Mouse (Mus musculus) spleen, postnatal 36 days (tissue): ENCODE measurements around the gene Cpsf4.
"Not testable (repeated sequence)": the region's sequence is repeated elsewhere in the genome, so short reads cannot be mapped to it uniquely, and the experiment has no call there.

Experiments
- DNase-seq, 2 experiments: peaks; one replicate each; pipeline ENCODE4 v3.0.0; 2022; ENCODE audit warnings: low spot score in 2 of 2, mixed read lengths in 1 of 2

Cpsf4 gene

GRCm38 (mm10) chr5:145185244-145185643 is 18.2 kb downstream of the Cpsf4 start:
- DNase-seq, result no peak

- DNase-seq, result no peak
These were observed 22.4 kb downstream of the Cpsf4 start for GRCm38 (mm10) chr5:145189416-145189815.

- DNase-seq, result no peak
These were observed 23.4 kb downstream of the Cpsf4 start for GRCm38 (mm10) chr5:145190373-145190772.

- peak; percentile 90 to 91 for DNase-seq
These were observed 24.1 kb downstream of the Cpsf4 start for GRCm38 (mm10) chr5:145190875-145191798.

- no peak for DNase-seq
These were observed 24.9 kb downstream of the Cpsf4 start, which contains the start of gene Atp5j2 for GRCm38 (mm10) chr5:145191962-145192361. Gene Atp5j2, minus strand, starts transcription at chr5:145192062.

GRCm38 (mm10) chr5:145200387-145200786 is 33.4 kb downstream of the Cpsf4 start:
- no peak for DNase-seq

GRCm38 (mm10) chr5:145201321-145201991 is 34.4 kb downstream of the Cpsf4 start, which contains the start of gene Zkscan14:
Gene Zkscan14, minus strand, starts transcription at chr5:145201868.
- peak; percentile 85 to 88 for DNase-seq

GRCm38 (mm10) chr5:145202446-145202845 is 35.4 kb downstream of the Cpsf4 start:
- DNase-seq, result no peak

GRCm38 (mm10) chr5:145203936-145204691 is 37.1 kb downstream of the Cpsf4 start, which contains the start of gene Zkscan5:
Gene Zkscan5, plus strand, starts transcription at chr5:145204562.
- peak; percentile 97 for DNase-seq

- DNase-seq, result no peak
These were observed 38.0 kb downstream of the Cpsf4 start for GRCm38 (mm10) chr5:145205041-145205440.

- no peak for DNase-seq
These were observed 40.4 kb downstream of the Cpsf4 start for GRCm38 (mm10) chr5:145207385-145207784.

GRCm38 (mm10) chr5:145207954-145208353 is 40.9 kb downstream of the Cpsf4 start:
- no peak for DNase-seq

- not testable (repeated sequence) for DNase-seq
These were observed 41.4 kb downstream of the Cpsf4 start for GRCm38 (mm10) chr5:145208391-145208790.

GRCm38 (mm10) chr5:145211340-145211739 is 44.3 kb downstream of the Cpsf4 start:
- no peak for DNase-seq

- DNase-seq, result no peak
These were observed 45.2 kb downstream of the Cpsf4 start for GRCm38 (mm10) chr5:145212216-145212615.

GRCm38 (mm10) chr5:145213505-145213904 is 46.5 kb downstream of the Cpsf4 start:
- DNase-seq, result no peak

GRCm38 (mm10) chr5:145214679-145215078 is 47.7 kb downstream of the Cpsf4 start:
- no peak for DNase-seq

- no peak for DNase-seq
These were observed 50.7 kb downstream of the Cpsf4 start for GRCm38 (mm10) chr5:145217746-145218145.

- no peak for DNase-seq
These were observed 51.2 kb downstream of the Cpsf4 start for GRCm38 (mm10) chr5:145218206-145218605.

GRCm38 (mm10) chr5:145218671-145219070 is 51.7 kb downstream of the Cpsf4 start:
- DNase-seq, result no peak

GRCm38 (mm10) chr5:145219981-145220380 is 53.0 kb downstream of the Cpsf4 start:
- DNase-seq, result no peak

- no peak for DNase-seq
These were observed 55.8 kb downstream of the Cpsf4 start for GRCm38 (mm10) chr5:145222840-145223239.
